Mouse (Mus musculus) gastrocnemius, postnatal 4 days (tissue): ENCODE results near the gene Ren1. TPM values are rescaled to one million over a fixed set of nuclear protein-coding genes. Genes with fewer than 3 reads are reported as not detected.

Experiments used
- DNase-seq, 2 experiments: peaks; one replicate each; pipeline ENCODE4 v3.0.0; 2021 to 2022; ENCODE audit warnings: low spot score in 2 of 2, mixed read lengths in 2 of 2
- total RNA-seq, 2 experiments: library from RNA; stranded (reverse); gene quantifications; 2 replicates each; pipeline ENCODE4 v1.2.3; 2021

Ren1 gene
- total RNA-seq, 2 experiments from 2014 or later, result not detected

- DNase-seq, result no peak
Measured at GRCm38 (mm10) chr1:133408321-133408720, 58.0 kb downstream of the Ren1 start.

- no peak for DNase-seq
Measured at GRCm38 (mm10) chr1:133408880-133409516, 58.7 kb downstream of the Ren1 start.

GRCm38 (mm10) chr1:133409786-133410185 lies 59.5 kb downstream of the Ren1 start:
- no peak for DNase-seq

Other genes with a start within 250 kb of the Ren1 start
- gene Ppp1r15b, start 219.4 kb upstream of the Ren1 start, total RNA-seq, result 10 to 100 TPM; 46.0 to 49.1 TPM
- gene Plekha6, start 186.3 kb upstream of the Ren1 start, total RNA-seq, result 10 to 100 TPM; 12.6 to 14.4 TPM
- not detected for gene Golt1a, start 40.7 kb upstream of the Ren1 start, total RNA-seq
- gene Kiss1, start 28.6 kb upstream of the Ren1 start, total RNA-seq, result not detected
- under 1 TPM; 0.42 to 0.60 TPM for gene Etnk2, start 13.1 kb downstream of the Ren1 start, total RNA-seq
- gene Sox13, start 73.9 kb downstream of the Ren1 start, total RNA-seq, result 10 to 100 TPM; 18.1 to 19.3 TPM